Mouse (Mus musculus) lung, postnatal 0 days (tissue): ENCODE results near the gene Suz12.

Source experiments
- CTCF ChIP-seq: IDR thresholded peaks from 2 replicates; pipeline ENCODE4 v1.5.1; 2016; ENCODE audit warnings: antibody characterized with exemption, mild to moderate bottlenecking
- EP300 ChIP-seq: IDR thresholded peaks from 2 replicates; pipeline ENCODE4 v1.6.1; 2016; ENCODE audit warnings: antibody characterized with exemption, mild to moderate bottlenecking, control low read depth

- TF ChIP-seq CTCF (no peak), EP300 (no peak)
These were observed 45.6 kb upstream of the Suz12 start for GRCm38 (mm10) chr11:79947265-79947664.
